Mouse (Mus musculus) testis, postnatal 14 days (tissue): ENCODE measurements around the gene Shroom4.
A peak's percentile ranks its signal among the peaks of the same experiment; 100 is the strongest.
"Not testable (repeated sequence)": the region's sequence is repeated elsewhere in the genome, so short reads cannot be mapped to it uniquely, and the experiment has no call there.

Experiments
- DNase-seq: peaks from one replicate; pipeline ENCODE4 v3.0.0; 2021; ENCODE audit warnings: low spot score

Shroom4 gene

DNA sequence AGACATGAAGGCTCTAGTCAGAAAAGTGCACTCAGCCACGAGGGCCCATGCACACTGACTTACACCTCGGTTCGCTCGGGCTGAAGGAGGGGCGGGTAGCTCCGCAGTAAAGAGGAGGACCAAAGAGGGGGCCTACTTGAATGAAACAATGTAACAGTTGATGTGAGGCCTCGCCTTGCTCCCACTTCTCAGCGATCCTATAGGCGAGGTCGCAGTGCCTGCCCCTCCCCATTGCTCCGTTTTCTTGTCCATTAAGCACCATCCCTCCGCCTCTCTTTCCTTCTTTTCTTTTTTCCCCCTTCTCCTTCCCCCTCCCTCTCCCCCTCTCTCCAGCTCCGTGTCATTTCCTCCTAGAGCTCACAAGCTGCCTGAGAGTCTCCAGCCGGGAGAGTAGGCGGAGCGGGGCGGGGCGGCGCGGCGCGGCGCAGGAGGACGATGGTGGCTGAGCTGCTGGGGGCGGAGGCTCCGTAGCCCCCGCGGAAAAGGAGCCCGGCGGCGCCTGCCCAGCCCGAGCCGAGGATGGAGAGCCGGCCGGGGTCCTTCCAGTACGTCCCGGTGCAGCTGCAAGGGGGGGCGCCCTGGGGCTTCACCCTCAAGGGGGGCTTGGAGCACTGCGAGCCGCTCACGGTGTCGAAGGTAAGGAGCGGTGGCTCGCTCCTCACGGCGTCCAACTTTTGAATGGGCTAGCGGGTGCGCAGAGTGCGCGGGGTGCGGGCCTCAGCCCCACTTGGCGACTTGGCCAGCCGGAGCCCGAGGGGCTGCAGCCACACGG is at the start of gene Shroom4:
Shroom4 (plus strand) TSS at position 229 of the 772 bp plus-strand sequence.
- DNase-seq, result peak; percentile 81

- DNase-seq, result no peak
Observed at GRCm38 (mm10) chrX:6356876-6357275, 42.8 kb upstream of the Shroom4 start.

- no peak for DNase-seq
Observed at GRCm38 (mm10) chrX:6357503-6358114, 42.0 kb upstream of the Shroom4 start.

- DNase-seq, result no peak
Observed at GRCm38 (mm10) chrX:6368822-6369221, 30.8 kb upstream of the Shroom4 start.

- no peak for DNase-seq
Observed at GRCm38 (mm10) chrX:6370706-6371105, 28.9 kb upstream of the Shroom4 start.

GRCm38 (mm10) chrX:6393861-6394260 is 5.8 kb upstream of the Shroom4 start:
- DNase-seq, result no peak

- DNase-seq, result no peak
Observed at GRCm38 (mm10) chrX:6399193-6399592, 461 bp upstream of the Shroom4 start.

DNA sequence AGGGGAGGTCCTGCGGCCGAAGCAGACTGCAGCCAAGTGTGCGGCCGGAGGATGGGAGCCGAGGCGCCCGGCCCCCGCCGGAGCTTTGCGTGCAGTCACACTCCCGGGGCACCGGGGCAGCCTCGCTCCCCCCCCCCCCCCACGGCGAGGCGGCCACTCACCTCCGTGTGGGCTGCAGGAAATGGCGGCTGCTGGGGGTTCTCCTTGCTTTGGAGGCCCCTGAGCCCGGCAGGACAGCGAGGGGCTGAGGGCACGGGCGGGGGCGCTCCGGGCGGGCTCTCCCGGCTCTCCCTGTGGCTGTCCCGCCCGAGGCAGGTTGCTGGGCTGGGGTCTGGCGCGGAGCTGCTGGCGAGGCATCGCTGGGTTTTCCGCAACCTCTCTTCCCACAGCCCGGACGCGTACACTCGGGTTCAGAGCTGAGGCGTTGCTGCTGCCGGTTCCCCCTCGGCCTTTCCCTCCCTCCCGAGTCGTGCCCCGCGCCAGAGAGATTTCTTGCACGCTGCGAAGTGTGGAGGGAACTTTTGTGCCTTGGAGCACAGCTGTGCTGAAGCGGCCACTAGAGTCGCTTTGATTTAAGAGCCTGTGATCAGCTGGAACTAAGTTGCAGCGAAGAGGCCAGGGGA is 855 bp downstream of the Shroom4 start:
- peak; percentile 41 for DNase-seq

GRCm38 (mm10) chrX:6402921-6403320 is 3.3 kb downstream of the Shroom4 start:
- no peak for DNase-seq

DNA sequence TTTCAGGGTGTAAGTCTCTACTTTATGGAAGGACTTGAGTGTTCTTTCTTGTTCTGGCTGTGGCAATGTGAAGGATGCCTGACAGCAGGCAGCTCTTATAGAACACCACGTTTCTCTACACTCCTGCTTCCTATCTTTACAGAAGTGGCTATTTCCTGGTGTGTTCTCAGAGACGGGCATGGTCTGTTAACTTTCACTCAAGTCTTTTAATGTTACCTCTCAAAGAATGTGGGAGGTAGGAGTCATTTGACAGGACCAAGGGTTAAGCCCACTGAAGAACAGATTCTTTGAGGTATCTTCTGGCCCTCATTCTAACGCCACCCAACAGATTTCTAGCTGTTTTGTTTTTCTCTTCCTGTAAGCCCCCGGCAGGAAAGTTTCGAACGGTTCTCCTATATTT is 9.5 kb downstream of the Shroom4 start:
- DNase-seq, result no peak

- DNase-seq, result no peak
Observed at GRCm38 (mm10) chrX:6415412-6415811, 15.8 kb downstream of the Shroom4 start.

DNA sequence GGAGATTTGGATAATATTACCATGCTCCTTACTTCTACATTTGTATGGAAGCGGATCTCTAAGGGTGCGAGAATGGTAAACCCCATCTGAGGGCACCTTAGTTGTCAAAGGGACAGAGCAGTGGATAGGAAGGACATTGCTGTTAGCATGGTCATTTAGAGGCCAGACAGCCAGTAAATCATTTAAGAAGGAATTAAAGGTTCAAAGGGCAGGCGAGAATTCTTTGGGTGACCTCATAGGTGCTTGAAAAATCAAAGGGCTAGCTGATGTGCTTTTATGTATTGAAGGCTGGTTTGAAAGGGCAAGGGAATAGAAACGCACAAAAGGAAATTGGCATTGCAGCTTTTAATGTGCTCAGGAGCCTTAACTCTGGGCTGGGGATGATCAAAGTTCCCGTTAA is 16.3 kb downstream of the Shroom4 start:
- DNase-seq, result no peak

DNA sequence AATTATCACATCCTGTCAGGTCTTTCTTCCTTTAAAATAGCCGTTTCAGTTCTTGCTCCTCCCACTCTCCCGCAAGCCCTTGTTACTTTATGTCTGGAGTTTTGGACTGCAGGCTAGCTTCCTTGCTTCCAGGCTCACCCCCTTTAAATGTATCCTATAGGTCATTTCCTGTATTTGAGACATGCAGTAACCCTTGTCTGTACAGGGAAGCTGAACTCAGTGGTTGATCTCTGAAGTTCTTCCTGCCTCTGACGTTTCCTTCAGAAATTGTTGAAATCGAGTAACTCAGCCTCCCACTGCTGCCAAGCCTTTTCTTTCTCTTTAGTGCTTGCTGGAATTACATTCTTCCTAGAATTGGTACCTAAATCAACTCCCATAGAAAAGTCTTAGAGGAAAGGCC is 18.5 kb downstream of the Shroom4 start:
- DNase-seq, result no peak

DNA sequence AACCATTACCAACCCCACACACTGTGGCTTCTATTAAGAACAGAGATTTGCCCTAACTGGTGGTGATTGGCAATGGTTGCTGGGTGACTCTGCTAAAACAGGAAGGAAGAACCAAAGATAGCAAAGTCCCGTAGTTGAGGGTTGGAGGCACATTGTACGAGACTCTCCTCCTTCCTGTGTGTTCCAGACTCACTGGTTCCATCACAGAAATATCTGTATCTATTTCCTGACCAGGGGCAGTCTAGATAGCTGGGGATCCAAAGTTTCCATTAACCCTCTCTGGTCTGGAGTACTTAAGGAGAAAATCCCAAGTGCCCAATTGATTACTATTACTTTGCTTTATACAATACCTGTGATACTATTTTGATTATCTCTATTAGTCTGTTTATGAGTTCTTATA is 35.6 kb downstream of the Shroom4 start:
- no peak for DNase-seq

GRCm38 (mm10) chrX:6446422-6446821 is 46.8 kb downstream of the Shroom4 start:
- DNase-seq, result no peak

DNA sequence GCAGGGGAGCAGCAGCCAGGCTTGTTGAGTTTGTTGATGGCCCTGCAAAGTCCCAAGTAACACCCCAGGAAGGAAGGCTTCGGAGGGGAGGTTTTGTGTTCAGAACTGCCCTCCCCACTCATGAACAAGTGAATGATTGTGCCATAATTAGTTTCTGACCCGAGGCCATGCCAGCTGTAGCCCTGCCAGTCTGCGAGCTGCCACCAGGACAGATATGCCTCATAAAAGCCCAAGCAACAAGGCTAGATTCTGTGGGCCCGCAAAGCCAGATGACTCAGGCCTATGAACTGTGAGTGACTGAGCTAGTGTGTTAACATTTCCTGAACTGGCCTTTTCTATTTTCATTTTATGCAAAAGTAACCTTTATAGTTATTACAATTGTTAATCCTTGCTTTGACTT is 48.3 kb downstream of the Shroom4 start:
- DNase-seq, result no peak

DNA sequence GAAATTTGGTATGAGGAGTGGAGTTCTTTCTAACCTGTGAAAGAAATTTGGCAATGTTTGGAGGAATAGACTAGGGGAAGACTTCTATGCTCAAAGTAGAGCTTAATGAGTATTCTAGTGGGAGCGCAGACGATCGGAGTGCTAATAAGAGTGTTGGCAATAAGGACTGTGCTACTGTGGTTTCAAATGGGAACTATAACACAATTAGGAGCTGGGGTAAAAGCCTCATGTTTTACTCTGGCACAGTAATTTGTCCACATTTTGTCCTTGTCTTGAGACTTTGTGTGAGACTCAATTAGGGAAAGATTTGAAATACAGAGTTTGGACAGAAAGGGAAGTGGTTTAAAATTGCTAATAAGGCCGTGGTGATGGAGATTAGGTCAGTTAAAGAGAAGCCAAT is 53.6 kb downstream of the Shroom4 start:
- no peak for DNase-seq

DNA sequence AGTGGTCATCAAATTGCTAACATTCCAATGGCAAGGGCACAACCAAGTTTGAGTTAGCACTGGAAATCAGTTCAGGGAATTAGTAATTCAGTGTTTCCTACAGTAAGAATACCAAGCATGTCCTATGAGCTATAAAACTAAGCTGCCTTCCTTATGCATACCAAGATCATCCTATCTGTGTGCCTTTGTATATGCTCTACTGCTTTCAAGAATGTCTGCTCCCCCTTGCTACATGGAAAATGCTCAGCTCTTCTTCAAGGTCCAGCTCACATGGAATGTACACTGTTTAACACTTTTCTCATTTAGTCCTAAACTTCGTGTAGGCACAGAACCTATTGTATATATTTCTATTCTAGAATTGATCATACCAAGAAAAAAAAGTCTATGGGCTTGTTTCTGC is 69.6 kb downstream of the Shroom4 start:
- DNase-seq, result not testable (repeated sequence)

DNA sequence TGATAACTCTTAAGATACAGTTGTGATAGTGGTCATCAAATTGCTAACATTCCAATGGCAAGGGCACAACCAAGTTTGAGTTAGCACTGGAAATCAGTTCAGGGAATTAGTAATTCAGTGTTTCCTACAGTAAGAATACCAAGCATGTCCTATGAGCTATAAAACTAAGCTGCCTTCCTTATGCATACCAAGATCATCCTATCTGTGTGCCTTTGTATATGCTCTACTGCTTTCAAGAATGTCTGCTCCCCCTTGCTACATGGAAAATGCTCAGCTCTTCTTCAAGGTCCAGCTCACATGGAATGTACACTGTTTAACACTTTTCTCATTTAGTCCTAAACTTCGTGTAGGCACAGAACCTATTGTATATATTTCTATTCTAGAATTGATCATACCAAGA is 72.9 kb downstream of the Shroom4 start:
- not testable (repeated sequence) for DNase-seq

GRCm38 (mm10) chrX:6475177-6475576 is 75.5 kb downstream of the Shroom4 start:
- DNase-seq, result no peak

GRCm38 (mm10) chrX:6482268-6482667 is 82.6 kb downstream of the Shroom4 start:
- DNase-seq, result no peak

GRCm38 (mm10) chrX:6483817-6484216 is 84.2 kb downstream of the Shroom4 start:
- no peak for DNase-seq

GRCm38 (mm10) chrX:6490433-6490832 is 90.8 kb downstream of the Shroom4 start:
- DNase-seq, result no peak
